Mouse (Mus musculus) heart, embryonic 14.5 days (tissue): ENCODE results near the gene Birc6. TPM values are rescaled to one million over a fixed set of nuclear protein-coding genes. Genes with fewer than 3 reads are reported as not detected.

ENCODE experiments used
- ATAC-seq: fragments of 200-750 bp; cut with Nextera tagmentation; 2 replicates; pipeline ENCODE4 v1.8.0; 2017; ENCODE audit warnings: low read depth, moderate TSS enrichment; ENCODE audit not compliant: insufficient number of reproducible peaks, insufficient read depth, low FRiP score
- H3K27ac ChIP-seq, 2 experiments: fragments of 200-500 bp in 1 of 2; fragments of 300-500 bp in 1 of 2; sonication (generic) in 1 of 2; replicated peaks in 1 of 2; 2 replicates each; pipeline ENCODE4 v1.5.1; 2012 to 2014; ENCODE audit warnings: low read depth in 2 of 2, low read length in 2 of 2, control low read depth in 1 of 2, mild to moderate bottlenecking in 1 of 2, mixed read lengths in 1 of 2; ENCODE audit not compliant: control insufficient read depth in 1 of 2, insufficient read depth in 1 of 2
- H3K27me3 ChIP-seq: fragments of 300-500 bp; sonication (generic); 2 replicates; pipeline ENCODE4 v1.6.1; 2014; ENCODE audit warnings: mild to moderate bottlenecking, low read length, control low read depth; ENCODE audit not compliant: control insufficient read depth, insufficient read depth
- H3K36me3 ChIP-seq: fragments of 300-500 bp; sonication (generic); 2 replicates; pipeline ENCODE4 v1.6.1; 2014; ENCODE audit warnings: mild to moderate bottlenecking, control low read depth, low read length, mixed read lengths; ENCODE audit not compliant: control insufficient read depth, insufficient read depth
- H3K4me1 ChIP-seq, 2 experiments: fragments of 200-500 bp in 1 of 2; fragments of 300-500 bp in 1 of 2; sonication (generic) in 1 of 2; 2 replicates each; pipeline ENCODE4 v1.6.1; 2012 to 2014; ENCODE audit warnings: low read length in 2 of 2, control low read depth in 1 of 2, mixed read lengths in 1 of 2; ENCODE audit not compliant: control insufficient read depth in 2 of 2, insufficient read depth in 2 of 2
- H3K4me2 ChIP-seq: fragments of 300-500 bp; sonication (generic); 2 replicates; pipeline ENCODE4 v1.6.1; 2014; ENCODE audit warnings: mild to moderate bottlenecking, low read length
- H3K4me3 ChIP-seq, 2 experiments: fragments of 200-500 bp in 1 of 2; fragments of 300-500 bp in 1 of 2; sonication (generic) in 1 of 2; 2 replicates each; pipeline ENCODE4 v1.5.1; 2012 to 2014; ENCODE audit warnings: low read length in 2 of 2, mild to moderate bottlenecking in 2 of 2, control low read depth in 1 of 2, low read depth in 1 of 2, moderate library complexity in 1 of 2; ENCODE audit not compliant: control insufficient read depth in 1 of 2, insufficient read depth in 1 of 2
- H3K9ac ChIP-seq: fragments of 300-500 bp; sonication (generic); 2 replicates; pipeline ENCODE4 v1.6.1; 2014; ENCODE audit warnings: mild to moderate bottlenecking, low read length
- H3K9me3 ChIP-seq: fragments of 300-500 bp; sonication (generic); 2 replicates; pipeline ENCODE4 v1.6.1; 2016; ENCODE audit warnings: low read length, control low read depth; ENCODE audit not compliant: control insufficient read depth
- WGBS: fragments of 180-500 bp; shearing (Covaris S2); extraction: QIAGEN DNeasy Blood & Tissue Kit; methylation state at CpG from one replicate; pipeline ENCODE4 v1.1.7; 2014; 5-methylcytosine and 5-hydroxymethylcytosine counted together
- polyA plus RNA-seq: library from polyadenylated mRNA; unstranded; fragments of >200 nt; fragmentation: Nextera tagmentation; extraction: Ambion mirVana; gene quantifications from 2 replicates; pipeline ENCODE4 v1.2.1, GENCODE M21; 2014

Birc6 gene
- 75.3 and 76.6 TPM in 2 replicates for polyA plus RNA-seq

DNA sequence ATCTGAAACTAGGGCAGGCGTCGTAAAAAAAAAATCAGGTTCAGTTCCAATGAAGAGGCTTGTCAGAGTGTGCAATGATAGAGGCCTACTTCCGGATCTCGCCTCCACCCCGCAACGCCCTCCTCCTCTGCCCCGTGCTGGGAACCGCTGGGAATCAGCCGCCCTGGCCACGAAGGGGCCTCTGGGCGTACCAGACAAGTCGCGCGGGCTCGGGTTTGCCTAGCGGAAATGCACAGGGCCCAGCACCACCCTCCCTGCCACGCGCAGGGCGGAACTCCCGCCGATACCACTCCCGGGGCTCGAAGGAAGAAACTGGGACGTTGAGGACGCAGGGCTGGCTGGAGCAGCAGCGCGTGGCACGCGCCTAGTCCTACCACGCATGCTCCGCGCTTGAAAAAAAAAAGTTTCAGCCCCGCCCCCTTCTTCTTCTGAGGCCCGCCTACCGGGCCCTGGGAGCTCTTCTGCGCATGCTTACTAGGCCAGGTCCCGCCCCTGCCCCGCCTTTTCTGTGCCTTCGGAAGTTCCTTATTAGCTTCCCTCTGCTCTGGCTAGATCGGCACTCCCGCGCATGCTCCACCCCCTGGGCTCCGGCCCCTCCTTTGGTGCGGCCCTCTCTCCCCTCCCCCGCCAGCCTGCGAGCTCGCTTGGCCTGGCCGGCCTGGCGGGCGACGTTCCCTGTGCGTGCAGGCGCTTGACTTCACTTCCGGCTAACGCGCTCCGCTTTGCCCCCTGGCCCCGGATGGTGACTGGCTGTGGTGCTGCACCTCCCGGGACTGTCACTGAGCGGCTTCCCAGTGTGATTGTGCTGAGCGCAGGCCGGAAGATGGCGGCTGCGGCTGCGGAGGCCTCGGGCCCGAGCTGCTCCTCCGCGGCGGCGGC lies at the start of gene Birc6:
TSS of gene Birc6 (plus strand) at position 567 of the 879 bp plus-strand sequence.
- peak within 1 kb of the TSS; percentile 91 for H3K4me2 ChIP-seq
- no peaks in the 10 kb centered on the region for H3K36me3 ChIP-seq
- ATAC-seq, result peak; percentile 98
- H3K9ac ChIP-seq, result peak within 1 kb of the TSS; percentile 98
- H3K4me3 ChIP-seq, result peak within 1 kb of the TSS; percentile 70 to 98
- under 1% methylated on average over 69 of the region's 71 CpGs for WGBS
- no peaks in the 10 kb centered on the region for H3K9me3 ChIP-seq
- H3K27me3 ChIP-seq, result no peaks in the 10 kb centered on the region
- peak within 1 kb of the TSS; percentile 98 to 99 for H3K27ac ChIP-seq
- peaks cover 0 to 29% of the 10 kb centered on the region in 2 experiments; a peak in 2 of 4 replicates for H3K4me1 ChIP-seq

DNA sequence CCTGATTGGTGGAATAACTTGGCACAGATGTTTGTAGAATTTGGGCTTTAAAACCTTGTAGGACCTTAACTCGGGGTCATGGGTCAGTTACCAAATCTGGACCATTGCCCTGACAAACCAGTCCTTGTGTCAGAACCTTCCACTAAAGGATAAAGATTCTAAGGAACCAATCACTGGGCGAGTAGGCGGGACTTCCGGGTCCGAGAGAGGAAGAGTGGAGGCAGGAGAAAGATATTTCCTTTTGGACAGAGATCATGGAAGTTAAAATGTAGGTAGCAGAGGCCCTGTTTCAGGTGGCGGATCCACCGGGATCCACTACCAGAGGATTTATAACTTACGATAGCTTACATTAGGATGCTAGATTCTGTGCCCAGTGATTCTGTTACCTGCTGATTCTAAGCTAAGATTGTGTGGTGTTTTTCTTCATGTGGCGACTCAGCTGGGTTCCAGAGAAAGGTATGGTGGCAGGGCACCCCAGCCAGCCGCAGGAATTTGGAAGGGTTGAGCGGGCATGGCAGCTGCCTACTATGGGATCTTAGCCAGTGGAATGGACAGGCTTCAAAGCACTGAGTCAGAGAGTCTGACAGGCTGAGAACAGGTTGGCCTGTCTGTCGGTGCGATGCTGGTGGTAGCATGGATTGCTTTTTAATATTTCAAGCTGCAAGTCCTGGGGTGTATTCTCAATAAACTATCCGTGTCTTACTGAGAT lies 47.6 kb upstream of the Birc6 start:
- H3K9me3 ChIP-seq, result no peaks in the 10 kb centered on the region
- no peak for ATAC-seq
- H3K4me2 ChIP-seq, result no peak overlapping the region
- H3K36me3 ChIP-seq, result no peaks in the 10 kb centered on the region
- H3K4me3 ChIP-seq, result no peak overlapping the region
- no peaks in the 10 kb centered on the region for H3K27me3 ChIP-seq
- no peak overlapping the region for H3K27ac ChIP-seq
- H3K9ac ChIP-seq, result no peak overlapping the region
- 83% methylated on average over 14 of the region's 14 CpGs for WGBS
- no peaks in the 10 kb centered on the region for H3K4me1 ChIP-seq

DNA sequence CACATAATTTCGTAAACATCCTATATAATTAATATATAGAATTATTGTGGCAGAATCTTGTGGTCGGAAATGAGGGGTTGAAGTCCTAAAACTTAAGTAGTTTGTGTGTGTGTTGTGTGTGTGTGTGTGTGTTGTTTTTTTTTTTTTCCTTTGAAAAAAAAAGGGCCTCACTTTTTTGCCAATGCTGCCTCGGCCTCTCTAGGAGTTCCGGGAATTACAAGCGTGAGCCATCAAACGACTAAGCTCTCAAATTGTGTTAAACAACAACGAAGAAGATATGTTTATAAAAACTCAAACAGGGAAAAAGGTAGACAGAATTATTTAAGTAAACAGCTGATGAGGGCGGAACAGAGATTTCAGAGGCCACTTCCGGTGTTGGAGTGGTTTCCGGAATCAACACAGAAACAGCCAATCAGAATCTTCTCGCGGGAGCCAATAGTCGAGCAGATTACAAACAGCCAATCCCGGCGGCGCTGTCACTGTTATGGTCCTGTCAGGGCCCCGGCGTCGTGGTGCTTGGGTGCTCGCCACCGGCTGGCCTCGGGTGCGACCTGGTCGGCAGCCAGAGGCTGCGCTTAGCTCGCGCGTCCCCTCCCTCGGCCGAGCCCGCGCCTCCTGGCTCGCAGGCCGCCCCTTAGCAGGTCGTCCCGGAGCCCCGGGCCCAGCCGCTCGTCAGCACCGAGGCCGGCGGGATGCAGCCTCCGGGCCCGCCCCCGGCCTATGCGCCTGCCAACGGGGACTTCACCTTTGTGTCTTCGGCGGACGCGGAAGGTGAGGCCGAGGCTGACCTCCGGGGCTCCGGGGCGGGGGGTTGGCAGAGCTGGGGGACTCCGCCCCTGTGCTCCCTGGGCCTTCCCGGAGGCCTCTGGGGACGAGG lies 38.8 kb upstream of the Birc6 start, which contains the start of gene Yipf4:
TSS of gene Yipf4 (plus strand) at position 470 of the 877 bp plus-strand sequence.
- Histone ChIP-seq H3K9me3 (no peaks in the 10 kb centered on the region), H3K4me3 (peak within 1 kb of the TSS; percentile 96 to 98), H3K4me2 (peak within 1 kb of the TSS; percentile 70), H3K4me1 (peaks cover 0 to 12% of the 10 kb centered on the region in 2 experiments; a peak in 1 of 4 replicates), H3K9ac (peak within 1 kb of the TSS; percentile 94), H3K36me3 (peaks cover 27% of the 10 kb centered on the region), H3K27me3 (no peaks in the 10 kb centered on the region; the same call in 1 of the 2 replicates), H3K27ac (peak within 1 kb of the TSS; percentile 92)
- 5% methylated on average over 58 of the region's 58 CpGs for WGBS
- peak; percentile 99 for ATAC-seq

DNA sequence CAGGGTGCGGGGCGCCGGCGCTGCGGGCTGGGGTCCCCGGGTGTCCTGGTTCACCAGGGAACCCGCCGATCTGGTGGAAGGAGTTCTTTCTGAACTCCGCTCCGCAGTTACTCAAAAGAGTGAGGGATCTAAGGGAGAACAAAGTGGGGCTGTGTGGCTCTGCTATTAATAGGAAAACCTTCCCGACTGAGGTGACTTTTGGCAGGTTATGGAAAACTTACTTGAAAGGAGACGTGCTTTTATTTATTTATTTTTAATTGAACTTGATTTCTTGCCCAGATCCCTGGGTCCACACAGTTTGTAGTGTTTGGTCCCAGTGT lies 38.2 kb upstream of the Birc6 start:
- Histone ChIP-seq H3K27ac (peak overlapping the region; percentile 92), H3K4me2 (peak overlapping the region; percentile 70), H3K36me3 (peaks cover 33% of the 10 kb centered on the region), H3K27me3 (no peaks in the 10 kb centered on the region; the same call in 1 of the 2 replicates), H3K4me3 (peak overlapping the region; percentile 96 to 98), H3K4me1 (peaks cover 0 to 12% of the 10 kb centered on the region in 2 experiments; a peak in 1 of 4 replicates), H3K9ac (peak overlapping the region; percentile 94), H3K9me3 (no peaks in the 10 kb centered on the region)
- ATAC-seq, result no peak
- WGBS, result under 1% methylated on average over 12 of the region's 12 CpGs

DNA sequence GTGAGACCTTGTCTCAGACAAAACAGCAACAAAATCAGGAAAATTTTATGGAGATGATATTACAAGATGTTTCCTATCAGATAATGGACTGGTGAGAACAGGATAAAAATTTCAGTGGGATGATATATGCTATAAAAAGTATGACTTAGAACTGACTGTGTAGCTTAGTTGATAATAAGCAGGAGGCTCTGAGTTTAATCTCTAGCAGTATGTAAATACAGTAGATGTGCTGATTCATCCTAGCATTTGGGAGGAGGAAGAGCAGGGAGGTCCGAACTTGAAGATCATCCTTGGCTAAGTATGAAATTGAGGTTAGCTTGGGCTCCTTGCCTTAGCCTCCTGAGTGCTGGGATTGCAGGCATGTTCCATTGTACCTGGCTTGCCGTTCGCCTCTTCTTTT lies 36.5 kb upstream of the Birc6 start:
- Histone ChIP-seq H3K4me3 (no peak overlapping the region), H3K9ac (no peak overlapping the region), H3K9me3 (no peaks in the 10 kb centered on the region), H3K27ac (no peak overlapping the region), H3K27me3 (no peaks in the 10 kb centered on the region), H3K4me1 (peaks cover 0 to 12% of the 10 kb centered on the region in 2 experiments; a peak in 1 of 4 replicates), H3K4me2 (no peak overlapping the region), H3K36me3 (peaks cover 51% of the 10 kb centered on the region)
- 82% methylated on average over 3 of the region's 3 CpGs for WGBS
- no peak for ATAC-seq

DNA sequence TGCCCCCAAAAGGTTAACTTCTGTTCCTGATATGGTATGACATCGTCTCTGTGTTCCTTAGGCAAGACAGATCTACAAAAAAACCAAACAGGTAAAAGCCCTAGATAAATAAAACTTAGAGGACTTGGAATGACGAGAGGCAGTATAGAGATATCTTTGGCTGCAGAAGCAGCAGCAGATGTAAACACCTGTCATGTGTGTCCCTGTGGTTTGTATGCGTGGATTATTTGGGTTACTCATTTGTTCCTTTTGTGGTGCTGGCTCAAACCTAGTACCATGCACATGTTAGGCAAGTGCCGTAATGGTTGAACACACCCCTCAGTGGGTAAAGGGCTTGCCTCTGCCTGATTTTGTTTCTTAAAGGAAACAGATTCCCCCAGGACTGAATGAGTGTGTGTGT lies 27.9 kb upstream of the Birc6 start:
- WGBS, result 84% methylated on average over 4 of the region's 4 CpGs
- no peak for ATAC-seq
- peaks cover 60% of the 10 kb centered on the region for H3K36me3 ChIP-seq

DNA sequence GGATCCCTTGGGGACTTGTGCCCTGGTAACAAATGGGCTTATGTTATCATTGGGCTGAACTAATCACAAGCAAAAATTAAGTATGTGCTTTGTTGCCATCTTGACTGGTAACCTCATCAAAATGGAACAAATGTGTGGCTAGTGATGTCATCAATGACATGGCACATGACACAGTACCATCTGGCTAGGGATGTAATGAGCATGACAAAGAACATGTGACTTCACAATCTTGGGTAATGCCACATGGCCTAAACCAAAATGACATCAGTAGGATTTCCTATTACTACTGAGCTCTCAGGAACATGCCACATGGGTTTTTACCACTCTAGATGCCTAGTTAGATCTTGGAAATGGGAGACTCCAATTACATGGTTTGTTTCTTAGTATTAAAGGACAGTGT lies 27.0 kb upstream of the Birc6 start:
- Histone ChIP-seq H3K27ac (no peak overlapping the region), H3K4me2 (no peak overlapping the region), H3K4me3 (no peak overlapping the region), H3K9me3 (no peaks in the 10 kb centered on the region), H3K4me1 (no peaks in the 10 kb centered on the region), H3K27me3 (no peaks in the 10 kb centered on the region), H3K9ac (no peak overlapping the region), H3K36me3 (peaks cover 51% of the 10 kb centered on the region)
- no peak for ATAC-seq

More for the DNA sequence above, 27.9 kb upstream of the Birc6 start:
- Histone ChIP-seq H3K9me3 (no peaks in the 10 kb centered on the region), H3K4me1 (no peaks in the 10 kb centered on the region), H3K4me3 (no peak overlapping the region), H3K9ac (no peak overlapping the region), H3K4me2 (no peak overlapping the region), H3K27ac (no peak overlapping the region), H3K27me3 (no peaks in the 10 kb centered on the region)
